Mouse (Mus musculus) T-cell, adult 66 days (primary cell): Measurements from ENCODE around the gene Kcng3. TPM values are rescaled to one million over a fixed set of nuclear protein-coding genes. Genes with fewer than 3 reads are reported as not detected.

Source experiments
- total RNA-seq, 2 experiments: library from RNA; stranded (reverse); gene quantifications; 3 replicates in 1 of 2; 4 replicates in 1 of 2; pipeline ENCODE4 v1.2.4; 2023

The Kcng3 gene
- total RNA-seq: not detected

DNA sequence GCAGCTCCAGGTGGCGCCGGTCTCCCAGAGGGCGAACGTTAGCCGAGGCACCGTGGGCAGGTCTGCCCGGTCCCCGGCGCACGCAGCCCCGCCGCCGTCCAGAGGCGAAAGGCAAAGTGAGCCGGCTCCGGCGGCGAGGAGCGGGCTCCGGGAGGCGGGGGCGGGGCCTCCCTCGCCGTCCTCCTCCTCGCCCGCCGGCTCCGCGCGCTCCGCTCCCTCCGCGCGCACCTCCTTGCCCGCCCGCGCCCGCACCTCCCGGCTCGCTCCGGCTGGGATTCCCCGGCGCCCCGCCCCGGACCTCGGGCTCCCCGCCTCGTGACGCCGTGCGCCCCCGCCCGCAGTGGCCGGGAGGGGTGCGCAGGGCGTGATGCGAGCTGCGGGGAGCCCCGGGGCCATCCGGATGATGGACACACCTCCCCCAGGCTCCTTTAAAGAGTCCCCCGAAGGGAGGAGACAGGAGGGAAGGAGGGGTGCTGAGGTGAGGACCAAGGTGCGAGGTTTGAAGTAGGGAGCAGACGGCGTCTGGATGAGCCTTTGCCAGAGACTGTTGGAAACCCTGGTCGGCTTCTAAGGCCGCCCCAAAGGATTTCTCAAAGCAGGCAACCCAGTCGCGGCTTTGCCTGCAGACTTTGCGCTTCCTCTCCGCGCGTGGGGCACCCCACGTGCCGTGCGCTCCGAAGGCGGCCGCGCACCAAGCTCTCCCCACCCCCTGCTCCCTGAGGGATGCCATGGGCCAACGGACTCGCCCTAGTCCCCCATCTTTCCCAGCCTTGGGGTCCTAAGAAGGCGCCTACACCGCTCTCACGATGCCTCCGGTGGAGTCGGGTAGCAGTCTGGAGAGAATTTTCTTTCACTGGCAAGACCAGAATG, at the start of gene Kcng3:
Gene Kcng3 (minus strand): TSS at position 113 of the 870 bp plus-strand sequence.

Other genes starting within 250 kb of the Kcng3 start
- gene Cox7a2l, start 114.6 kb downstream of the Kcng3 start, total RNA-seq: 100 to 1,000 TPM; 348 to 361 TPM
- 100 to 1,000 TPM; 115 to 134 TPM for gene Mta3, start 74.3 kb upstream of the Kcng3 start, total RNA-seq
- 10 to 100 TPM; 11.1 to 20.5 TPM for gene Haao, start 216.1 kb upstream of the Kcng3 start, total RNA-seq